Mouse (Mus musculus) CD4-positive naive resting alpha-beta T cell, adult 57 days (primary cell): ENCODE results near the gene Gm8926. TPM values are rescaled to one million over a fixed set of nuclear protein-coding genes. Genes with fewer than 3 reads are reported as not detected.

Source experiments
- total RNA-seq: library from RNA; stranded (reverse); gene quantifications from one replicate; pipeline ENCODE4 v1.2.4, GENCODE M21; 2023

The Gm8926 gene
- total RNA-seq: not detected

DNA sequence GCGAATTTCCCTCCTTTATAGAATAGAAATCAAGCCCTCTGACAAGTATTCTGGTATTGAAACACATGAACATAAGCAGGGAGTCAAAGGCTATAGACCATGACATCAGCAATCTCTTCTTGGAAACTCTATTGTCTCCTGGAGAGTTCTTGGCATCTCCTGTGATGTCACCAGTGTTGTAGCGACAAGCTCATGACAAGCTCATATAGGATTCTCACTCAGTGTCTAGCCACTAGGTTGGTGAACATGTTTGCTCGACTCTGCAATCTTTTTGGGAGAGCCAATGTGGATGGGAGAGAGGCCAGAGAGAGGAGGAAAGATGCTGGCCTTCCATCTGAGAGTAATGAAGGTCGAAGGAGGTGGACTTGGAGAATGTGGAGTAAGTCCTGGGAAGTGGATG, at the start of gene Gm8926:
Gene Gm8926, plus strand, starts transcription at position 301 of the 400 bp plus-strand sequence.

Other genes with a start within 250 kb of the Gm8926 start
- not detected for gene Gm6460, start 175.6 kb upstream of the Gm8926 start, total RNA-seq
- not detected for gene Gm8922, start 88.6 kb upstream of the Gm8926 start, total RNA-seq
- not detected for gene Gm6465, start 75.0 kb downstream of the Gm8926 start, total RNA-seq
- gene 4933402N22Rik, start 147.5 kb downstream of the Gm8926 start, total RNA-seq: not detected